Mouse (Mus musculus): ENCODE measurements around the gene Wdr26. TPM values are rescaled to one million over a fixed set of nuclear protein-coding genes. Genes with fewer than 3 reads are reported as not detected.

Gene Wdr26
- total and polyA plus RNA-seq, 2 experiments from 2014 or later = 40.1 to 47.4 TPM

GRCm38 (mm10) chr1:181149373-181150017, 62.3 kb downstream of the Wdr26 start:
- no peaks in the 10 kb centered on the region for H3K27me3 ChIP-seq (ENCODE audit: insufficient read depth, low read length)
- no peaks in the 10 kb centered on the region for H3K9me3 ChIP-seq (ENCODE audit: low read length)
- no peaks in the 10 kb centered on the region for H3K36me3 ChIP-seq (ENCODE audit: insufficient read depth, low read length)
- no peak overlapping the region for H3K9ac ChIP-seq (replicated peaks; ENCODE audit: low read length)
- H3K4me2 ChIP-seq (ENCODE audit: low read depth, low read length) = no peak overlapping the region
- 77% methylated on average over 3 of the region's 3 CpGs for WGBS
- 0 out of 2 replicates have a peak, but pooled peaks cover 10% of the 10 kb centered on the region for H3K4me1 ChIP-seq (ENCODE audit: insufficient read depth, low read length)
- TF ChIP-seq CTCF (IDR thresholded peaks at IDR 0.05; ENCODE audit: low read depth) = peak; percentile 31; the same call in 1 of the 2 replicates
- no peak overlapping the region for H3K27ac ChIP-seq
- ATAC-seq (no peak), DNase-seq (ENCODE audit: low spot score) (no peak)
- no peak overlapping the region for H3K4me3 ChIP-seq (ENCODE audit: low read length)

DNA sequence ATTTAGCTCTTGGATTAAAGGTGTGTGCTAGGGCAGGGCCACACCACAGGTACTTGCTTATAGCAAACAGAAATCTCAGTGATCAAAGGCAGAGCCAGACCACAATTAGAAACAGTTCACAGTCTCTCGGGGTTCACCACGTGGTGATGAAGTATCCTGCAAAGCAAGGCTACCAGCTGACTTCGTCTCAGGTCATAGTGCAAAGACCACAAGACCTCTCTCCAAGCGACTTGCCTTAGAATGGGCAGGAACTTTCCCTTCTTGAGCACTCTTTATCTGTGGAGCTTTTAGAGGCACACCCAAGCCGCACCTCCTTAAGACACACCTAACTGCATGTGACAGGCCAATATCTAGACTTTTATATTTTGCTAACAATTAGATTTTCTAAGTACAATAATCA, 63.3 kb downstream of the Wdr26 start:
- Histone ChIP-seq H3K9ac (replicated peaks; ENCODE audit: low read length) (no peak overlapping the region), H3K27me3 (ENCODE audit: insufficient read depth, low read length) (no peaks in the 10 kb centered on the region), H3K4me2 (ENCODE audit: low read depth, low read length) (no peak overlapping the region), H3K36me3 (ENCODE audit: insufficient read depth, low read length) (no peaks in the 10 kb centered on the region), H3K27ac (no peak overlapping the region), H3K9me3 (ENCODE audit: low read length) (no peaks in the 10 kb centered on the region), H3K4me3 (ENCODE audit: low read length) (no peak overlapping the region), H3K4me1 (ENCODE audit: insufficient read depth, low read length) (0 out of 2 replicates have a peak, but pooled peaks cover 10% of the 10 kb centered on the region)
- 64% methylated on average over 5 of the region's 5 CpGs for WGBS
- no peak for ATAC-seq
- no peak for DNase-seq (ENCODE audit: low spot score)
- no peak for TF ChIP-seq CTCF (IDR thresholded peaks at IDR 0.05; ENCODE audit: low read depth)

- DNase-seq (ENCODE audit: low spot score) = no peak
- no peaks in the 10 kb centered on the region for H3K27me3 ChIP-seq (ENCODE audit: insufficient read depth, low read length)
- no peak overlapping the region for H3K4me3 ChIP-seq (ENCODE audit: low read length)
- H3K4me2 ChIP-seq (ENCODE audit: low read depth, low read length) = no peak overlapping the region
- H3K4me1 ChIP-seq (ENCODE audit: insufficient read depth, low read length) = 0 out of 2 replicates have a peak, but pooled peaks cover 3% of the 10 kb centered on the region
- H3K27ac ChIP-seq = no peak overlapping the region
- no peak for TF ChIP-seq CTCF (IDR thresholded peaks at IDR 0.05; ENCODE audit: low read depth)
- 94% methylated on average over 2 of the region's 2 CpGs for WGBS
- H3K9me3 ChIP-seq (ENCODE audit: low read length) = no peaks in the 10 kb centered on the region
- no peaks in the 10 kb centered on the region for H3K36me3 ChIP-seq (ENCODE audit: insufficient read depth, low read length)
- ATAC-seq = no peak
- H3K9ac ChIP-seq (replicated peaks; ENCODE audit: low read length) = no peak overlapping the region
These were observed 65.6 kb downstream of the Wdr26 start for GRCm38 (mm10) chr1:181146187-181146586.

- ATAC-seq (no peak), DNase-seq (ENCODE audit: low spot score) (no peak)
- Histone ChIP-seq H3K4me2 (ENCODE audit: low read depth, low read length) (peak overlapping the region; percentile 90), H3K27ac (no peak overlapping the region), H3K4me3 (ENCODE audit: low read length) (peak overlapping the region; percentile 83), H3K36me3 (ENCODE audit: insufficient read depth, low read length) (peaks cover 4% of the 10 kb centered on the region; the same call in 1 of the 2 replicates), H3K27me3 (ENCODE audit: insufficient read depth, low read length) (no peaks in the 10 kb centered on the region), H3K4me1 (ENCODE audit: insufficient read depth, low read length) (no peaks in the 10 kb centered on the region), H3K9ac (replicated peaks; ENCODE audit: low read length) (peak overlapping the region; percentile 75; the same call in 1 of the 2 replicates), H3K9me3 (ENCODE audit: low read length) (no peaks in the 10 kb centered on the region)
- 14% methylated on average over 12 of the region's 12 CpGs for WGBS
- no peak for TF ChIP-seq CTCF (IDR thresholded peaks at IDR 0.05; ENCODE audit: low read depth)
These were observed 66.8 kb downstream of the Wdr26 start for GRCm38 (mm10) chr1:181144966-181145365.

DNA sequence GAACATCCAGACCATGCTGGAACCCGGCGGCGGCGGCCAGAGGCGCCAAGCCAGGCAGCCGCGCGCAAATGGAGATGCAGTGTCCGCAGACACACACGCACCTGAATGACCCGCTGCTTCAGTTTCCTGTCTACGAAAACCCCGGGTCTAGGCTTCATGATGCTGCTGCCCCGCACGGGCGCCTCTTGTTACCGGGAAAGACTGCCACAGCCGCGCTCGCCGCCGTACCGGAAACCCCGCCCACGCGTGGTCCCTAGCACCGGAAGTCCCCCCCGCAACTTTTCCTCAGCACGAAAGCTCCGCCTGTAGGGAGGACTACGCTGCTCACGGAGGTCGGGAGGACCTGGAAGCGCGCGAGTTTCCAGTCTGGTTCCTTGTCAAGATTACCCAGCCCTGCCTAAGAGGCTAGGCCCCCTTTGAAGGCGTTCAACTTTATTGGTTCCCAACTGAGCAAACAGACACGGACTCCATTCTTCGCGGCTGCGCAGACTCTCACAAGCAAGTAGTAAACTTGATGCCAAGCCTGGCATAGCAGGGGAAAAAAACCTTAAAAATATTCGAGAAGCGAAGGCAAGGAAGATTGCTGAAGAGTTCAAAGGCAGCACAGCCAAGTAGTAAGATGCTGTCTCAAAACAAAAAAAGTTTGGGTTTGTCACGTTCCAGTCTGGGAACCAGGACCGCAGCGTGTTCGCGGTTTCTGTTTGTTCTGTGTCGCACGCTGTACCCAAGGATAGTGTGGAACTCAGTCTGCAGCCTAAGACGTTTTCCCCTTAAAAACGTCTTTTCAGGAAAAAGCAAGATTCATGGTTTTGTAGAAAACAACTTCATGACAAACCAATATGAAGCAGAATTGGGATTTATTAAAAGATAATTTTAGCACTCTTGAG, 67.6 kb downstream of the Wdr26 start, which contains the start of the genes Nvl and Cnih4:
TSS of gene Nvl (minus strand) at position 255 of the 887 bp plus-strand sequence.
TSS of gene Cnih4 (plus strand) at position 744 of the 887 bp plus-strand sequence.
- no peak for TF ChIP-seq CTCF (IDR thresholded peaks at IDR 0.05; ENCODE audit: low read depth)
- ATAC-seq = peak; percentile 100
- WGBS = under 1% methylated on average over 52 of the region's 52 CpGs

GRCm38 (mm10) chr1:181143609-181143949, 68.2 kb downstream of the Wdr26 start:
- peak overlapping the region; percentile 83 for H3K4me3 ChIP-seq (ENCODE audit: low read length)
- WGBS = under 1% methylated on average over 12 of the region's 12 CpGs
- no peaks in the 10 kb centered on the region for H3K4me1 ChIP-seq (ENCODE audit: insufficient read depth, low read length)

More for the DNA sequence above, 67.6 kb downstream of the Wdr26 start, which contains the start of the genes Nvl and Cnih4:
- Histone ChIP-seq H3K36me3 (ENCODE audit: insufficient read depth, low read length) (peaks cover 7% of the 10 kb centered on the region; the same call in 1 of the 2 replicates), H3K27ac (peak within 1 kb of the TSS; percentile 74), H3K4me3 (ENCODE audit: low read length) (peak within 1 kb of the TSS; percentile 83), H3K27me3 (ENCODE audit: insufficient read depth, low read length) (no peaks in the 10 kb centered on the region), H3K4me2 (ENCODE audit: low read depth, low read length) (peak within 1 kb of the TSS; percentile 90), H3K4me1 (ENCODE audit: insufficient read depth, low read length) (no peaks in the 10 kb centered on the region), H3K9ac (replicated peaks; ENCODE audit: low read length) (peak within 1 kb of the TSS; percentile 75), H3K9me3 (ENCODE audit: low read length) (no peaks in the 10 kb centered on the region)
- DNase-seq (ENCODE audit: low spot score) = peak; percentile 98

More at GRCm38 (mm10) chr1:181143609-181143949, 68.2 kb downstream of the Wdr26 start:
- Histone ChIP-seq H3K36me3 (ENCODE audit: insufficient read depth, low read length) (peaks cover 7% of the 10 kb centered on the region; the same call in 1 of the 2 replicates), H3K9me3 (ENCODE audit: low read length) (no peaks in the 10 kb centered on the region), H3K9ac (replicated peaks; ENCODE audit: low read length) (peak overlapping the region; percentile 75), H3K27me3 (ENCODE audit: insufficient read depth, low read length) (no peaks in the 10 kb centered on the region), H3K4me2 (ENCODE audit: low read depth, low read length) (peak overlapping the region; percentile 90), H3K27ac (peak overlapping the region; percentile 74)
- ATAC-seq = no peak
- no peak for TF ChIP-seq CTCF (IDR thresholded peaks at IDR 0.05; ENCODE audit: low read depth)
- no peak for DNase-seq (ENCODE audit: low spot score)
